Mouse (Mus musculus): ENCODE measurements around the gene Mfsd6.

Gene Mfsd6

GRCm38 (mm10) chr1:52638101-52638500, 89.2 kb downstream of the Mfsd6 start:
- DNase-seq: no peak

GRCm38 (mm10) chr1:52635932-52636331, 91.3 kb downstream of the Mfsd6 start:
- no peak for DNase-seq

- DNase-seq: no peak
These were observed 93.0 kb downstream of the Mfsd6 start for GRCm38 (mm10) chr1:52634251-52634650.

GRCm38 (mm10) chr1:52631570-52631969, 95.7 kb downstream of the Mfsd6 start:
- no peak for DNase-seq

GRCm38 (mm10) chr1:52630937-52631299, 96.3 kb downstream of the Mfsd6 start:
- DNase-seq: no peak

- peak; percentile 90 for DNase-seq
These were observed 96.9 kb downstream of the Mfsd6 start, which contains the start of gene Nemp2 for GRCm38 (mm10) chr1:52630248-52630936. Gene Nemp2 (plus strand): TSS chr1:52630703.

GRCm38 (mm10) chr1:52620442-52620841, 106.8 kb downstream of the Mfsd6 start:
- DNase-seq: no peak

GRCm38 (mm10) chr1:52618217-52618616, 109.0 kb downstream of the Mfsd6 start:
- DNase-seq: no peak

- no peak for DNase-seq
These were observed 118.8 kb downstream of the Mfsd6 start for GRCm38 (mm10) chr1:52608486-52608885.

GRCm38 (mm10) chr1:52607700-52608099, 119.6 kb downstream of the Mfsd6 start:
- no peak for DNase-seq
